Mouse (Mus musculus): ENCODE measurements around the gene Myog.
"Not testable (repeated sequence)": the region's sequence is repeated elsewhere in the genome, so short reads cannot be mapped to it uniquely, and the experiment has no call there.

Myog gene

DNA sequence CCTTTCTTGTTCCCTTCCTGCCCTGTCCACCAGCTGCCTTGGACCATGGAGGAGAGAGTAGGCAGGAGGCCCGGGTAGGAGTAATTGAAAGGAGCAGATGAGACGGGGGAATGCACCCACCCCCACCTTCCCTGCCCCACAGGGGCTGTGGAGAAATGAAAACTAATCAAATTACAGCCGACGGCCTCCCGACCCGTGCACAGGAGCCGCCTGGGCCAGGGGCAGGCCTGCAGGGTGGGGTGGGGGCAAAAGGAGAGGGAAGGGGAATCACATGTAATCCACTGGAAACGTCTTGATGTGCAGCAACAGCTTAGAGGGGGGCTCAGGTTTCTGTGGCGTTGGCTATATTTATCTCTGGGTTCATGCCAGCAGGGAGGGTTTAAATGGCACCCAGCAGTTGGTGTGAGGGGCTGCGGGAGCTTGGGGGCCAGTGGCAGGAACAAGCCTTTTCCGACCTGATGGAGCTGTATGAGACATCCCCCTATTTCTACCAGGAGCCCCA is at the start of gene Myog:
Gene Myog (plus strand): TSS at position 392 of the 502 bp plus-strand sequence.
- DNase-seq: no peak

DNA sequence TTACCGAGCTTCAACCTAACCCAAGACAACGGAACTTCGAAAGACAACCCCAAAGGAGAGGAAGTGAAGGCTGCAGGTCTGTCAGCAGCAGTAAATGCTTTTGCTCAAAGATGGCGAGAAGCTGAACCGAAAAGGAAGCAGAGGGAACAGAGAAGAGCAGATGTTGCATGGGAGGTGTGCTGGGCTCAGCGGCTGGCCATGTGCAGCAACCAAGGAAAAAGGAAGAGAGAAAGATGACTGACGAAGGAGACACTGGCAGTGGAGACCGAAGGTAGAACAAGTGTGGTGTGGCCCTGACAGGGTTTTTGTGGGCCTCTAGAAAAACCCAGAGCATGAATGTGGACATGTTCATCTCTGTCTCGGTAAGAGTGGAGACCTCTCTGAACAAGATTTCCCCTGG is 49.1 kb upstream of the Myog start:
- DNase-seq: no peak

DNA sequence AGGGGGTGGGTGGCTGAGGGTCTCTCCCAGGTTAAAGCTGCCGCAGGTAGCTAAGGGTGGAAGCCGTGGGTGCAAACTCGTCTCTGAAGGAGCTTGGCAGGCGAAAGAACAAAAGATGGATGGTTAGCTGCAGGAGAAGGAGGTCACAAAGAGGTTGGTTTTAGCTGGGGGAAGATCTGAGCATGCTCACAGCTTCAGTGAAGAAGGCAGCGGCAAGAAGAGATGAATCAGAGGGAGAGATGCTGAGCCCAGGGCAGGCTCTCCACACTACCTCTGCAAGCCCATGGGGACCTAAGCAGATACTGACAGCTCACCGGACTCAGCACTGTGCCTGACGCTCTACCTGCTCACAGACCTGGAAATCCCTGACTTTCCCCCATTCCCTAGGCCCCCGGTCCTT is 48.5 kb upstream of the Myog start:
- no peak for DNase-seq

DNA sequence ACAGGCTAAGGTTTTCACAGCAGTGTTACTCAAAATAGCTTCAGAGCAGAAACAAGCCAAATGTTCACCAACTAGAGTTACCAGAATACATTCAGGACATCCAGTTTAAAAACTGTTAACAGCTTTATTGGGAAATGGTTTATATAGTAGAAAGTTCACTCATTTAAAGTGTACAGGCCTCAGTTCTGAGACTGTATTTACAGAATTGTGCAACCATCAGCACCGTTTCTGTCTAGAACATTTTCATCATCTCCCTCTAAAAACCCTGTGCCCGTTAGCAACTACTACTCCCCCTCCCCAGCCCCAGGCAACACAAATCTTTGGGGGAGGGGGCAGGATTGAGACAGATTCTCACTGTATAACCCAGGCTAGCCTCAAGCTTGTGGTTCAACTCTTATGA is 47.5 kb upstream of the Myog start:
- no peak for DNase-seq

DNA sequence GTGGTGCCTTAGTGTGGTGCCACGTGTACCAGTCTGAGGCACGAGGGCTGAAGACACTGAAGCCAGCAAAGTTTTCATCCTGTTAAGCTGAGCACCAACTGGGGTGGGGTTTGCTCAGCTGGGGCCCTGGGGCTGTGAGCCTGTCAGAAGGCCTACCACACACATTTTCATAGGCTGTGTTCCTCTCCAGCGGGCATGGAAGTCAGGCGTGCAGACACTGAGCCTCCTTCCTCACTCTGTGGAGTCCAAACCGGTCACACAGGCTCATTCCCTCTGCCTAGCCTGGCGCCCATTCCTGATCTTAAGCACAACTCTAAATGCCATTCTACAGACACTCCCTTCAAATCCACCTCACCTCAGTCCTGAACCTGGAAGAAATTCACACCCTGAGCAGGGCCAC is 46.3 kb upstream of the Myog start:
- no peak for DNase-seq

DNA sequence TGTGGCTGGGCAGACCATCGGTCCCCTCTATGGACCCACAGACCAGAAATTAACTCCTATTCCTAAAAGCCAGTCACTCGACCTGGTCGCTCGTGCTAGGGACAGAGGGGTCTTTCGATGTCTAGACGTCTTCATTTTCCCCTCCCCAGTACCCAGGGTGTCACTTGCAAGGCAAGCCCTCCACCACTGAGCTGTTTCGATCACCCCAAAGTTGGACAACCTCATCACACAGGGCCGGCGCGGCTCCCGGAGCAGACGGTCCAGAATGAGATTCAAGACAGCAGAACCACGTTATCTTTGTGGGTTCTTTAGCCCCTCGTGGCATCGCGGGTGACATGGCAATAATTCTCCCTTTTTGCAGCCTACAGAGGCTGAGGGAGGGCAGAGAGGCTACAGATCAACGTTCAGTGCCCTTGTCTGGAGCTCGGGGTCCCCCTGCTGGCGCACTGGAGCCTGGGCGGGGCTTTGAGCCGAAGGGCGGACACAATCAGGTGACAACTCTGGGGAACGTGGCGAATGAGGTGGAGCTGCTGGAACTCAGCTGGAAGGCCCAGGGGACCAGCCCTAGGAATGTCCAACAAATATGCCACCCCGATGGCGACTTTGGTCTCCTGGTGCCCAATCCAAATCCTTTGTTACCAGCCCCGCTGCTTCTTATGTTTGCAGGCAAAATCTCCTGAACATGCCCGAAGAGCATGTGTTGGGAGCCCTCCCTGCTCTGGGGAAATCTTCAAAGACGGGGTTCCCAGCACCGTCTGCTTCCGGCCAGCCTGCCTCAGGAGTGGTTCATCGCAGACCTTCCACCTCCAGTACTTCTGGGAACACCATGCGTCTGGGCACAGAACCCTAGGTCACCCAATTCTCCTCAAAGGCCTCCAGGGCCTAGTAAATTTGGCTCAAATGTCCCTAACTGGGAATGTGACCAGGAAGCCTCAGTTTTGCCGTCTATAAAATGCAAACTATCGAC is 45.6 kb upstream of the Myog start:
- peak; percentile 97 for DNase-seq

DNA sequence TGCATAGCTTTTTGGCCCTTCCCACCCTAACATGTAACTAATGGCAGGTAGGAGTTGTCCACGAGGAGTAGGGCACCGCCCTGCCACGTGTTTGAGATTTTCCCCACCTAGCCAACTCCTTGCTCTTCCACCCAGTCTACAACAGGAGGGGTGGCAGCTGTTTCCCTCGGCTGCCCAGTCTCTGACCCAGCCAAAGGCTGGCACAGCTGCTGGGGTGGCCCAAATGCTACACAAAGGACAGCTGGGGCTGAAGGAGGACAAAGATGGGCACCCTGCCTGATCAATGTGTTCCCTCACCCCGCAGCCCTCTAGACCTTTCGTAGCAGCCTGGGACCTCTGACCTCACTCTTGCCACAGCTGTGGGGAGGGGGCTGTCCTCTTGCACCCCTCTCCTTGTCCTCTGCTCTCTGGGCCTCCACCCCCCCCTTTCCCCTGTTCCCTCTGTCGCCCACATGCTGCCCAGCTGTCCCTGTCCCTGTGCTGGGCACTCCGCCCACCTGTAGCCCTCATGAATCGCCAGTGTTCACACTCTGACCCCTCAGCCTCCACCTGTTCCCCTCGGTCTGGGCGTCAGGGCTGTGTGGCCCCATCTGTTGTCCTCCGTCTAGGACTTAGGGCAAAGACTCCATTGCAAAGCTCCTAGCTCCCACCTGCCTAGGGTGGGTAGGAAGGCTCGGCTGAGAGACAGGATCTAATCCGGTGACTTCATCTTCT is 44.6 kb upstream of the Myog start:
- peak; percentile 90 for DNase-seq

DNA sequence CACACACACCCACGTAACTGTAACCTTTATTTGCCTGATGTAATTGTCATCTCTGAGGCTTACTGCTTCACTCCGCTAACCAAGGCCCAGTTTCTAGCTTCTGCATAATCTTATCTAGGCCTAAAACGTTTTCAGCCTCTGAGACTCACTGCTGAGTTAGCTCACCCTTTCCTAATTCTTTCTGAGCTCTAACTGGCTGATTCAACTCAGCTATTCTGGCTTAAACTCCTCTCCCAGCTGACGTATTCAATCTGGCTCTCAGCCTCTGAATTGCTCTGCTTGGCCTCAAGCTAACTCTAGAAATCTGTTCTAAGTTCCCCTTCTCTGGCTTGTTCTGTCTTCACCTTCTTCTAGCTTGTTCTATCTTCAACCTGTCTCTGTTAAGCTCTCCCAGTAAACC is 43.2 kb upstream of the Myog start:
- DNase-seq: peak; percentile 91

DNA sequence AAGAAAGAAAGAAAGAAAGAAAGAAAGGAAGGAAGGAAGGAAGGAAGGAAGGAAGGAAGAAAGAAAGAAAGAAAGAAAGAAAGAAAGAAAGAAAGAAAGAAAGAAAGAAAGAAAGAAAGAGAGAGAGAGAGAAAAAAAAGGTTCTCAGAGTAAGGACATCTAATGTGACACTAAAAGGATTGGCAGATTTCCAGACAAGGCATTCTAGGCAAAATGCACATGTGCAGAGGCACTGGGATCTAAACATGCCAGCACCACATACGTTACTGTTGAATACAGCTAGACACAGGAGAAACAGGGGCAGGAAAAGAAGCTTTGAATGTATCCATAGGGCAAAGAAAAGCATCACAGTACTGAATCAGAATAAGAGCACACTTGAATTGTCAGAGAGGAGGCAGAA is 40.1 kb upstream of the Myog start:
- not testable (repeated sequence) for DNase-seq

DNA sequence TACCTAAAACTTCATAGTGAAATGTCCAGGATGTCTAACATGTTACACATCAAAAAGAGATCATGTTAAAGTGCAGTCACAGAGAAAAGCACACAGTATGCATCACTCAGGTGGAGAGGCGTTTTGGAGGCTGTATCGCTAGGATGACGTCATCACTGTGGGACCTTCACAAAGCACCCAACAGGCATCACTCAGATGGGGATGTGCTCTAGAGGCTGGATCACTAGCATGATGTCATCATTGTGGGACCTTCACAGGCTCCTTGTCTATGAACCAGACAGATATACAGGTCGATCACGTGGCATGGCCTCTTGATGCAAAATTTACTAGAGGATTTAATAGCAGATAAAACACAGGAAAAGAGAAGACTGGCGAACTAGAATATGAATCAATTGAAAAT is 25.4 kb upstream of the Myog start:
- no peak for DNase-seq

DNA sequence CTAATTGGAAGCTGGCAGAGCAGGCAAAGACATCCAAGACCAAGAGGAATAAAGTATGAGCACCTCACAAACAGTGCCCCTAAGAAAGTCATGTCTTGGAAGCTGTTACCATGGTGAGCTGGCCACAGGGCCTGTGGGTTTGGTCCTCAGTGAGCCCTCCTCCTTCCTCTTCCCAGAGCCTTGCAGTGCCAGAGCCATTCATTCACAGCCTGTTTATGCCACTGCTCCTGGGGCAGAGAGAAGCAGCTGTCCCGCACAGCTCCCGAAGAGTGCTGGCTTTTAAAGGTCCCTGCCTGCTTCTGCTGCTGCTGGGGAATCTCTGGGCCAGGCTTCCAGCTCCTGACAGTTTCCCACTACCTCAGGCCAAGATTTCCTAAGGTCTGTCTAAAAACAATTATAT is 24.0 kb upstream of the Myog start:
- no peak for DNase-seq

DNA sequence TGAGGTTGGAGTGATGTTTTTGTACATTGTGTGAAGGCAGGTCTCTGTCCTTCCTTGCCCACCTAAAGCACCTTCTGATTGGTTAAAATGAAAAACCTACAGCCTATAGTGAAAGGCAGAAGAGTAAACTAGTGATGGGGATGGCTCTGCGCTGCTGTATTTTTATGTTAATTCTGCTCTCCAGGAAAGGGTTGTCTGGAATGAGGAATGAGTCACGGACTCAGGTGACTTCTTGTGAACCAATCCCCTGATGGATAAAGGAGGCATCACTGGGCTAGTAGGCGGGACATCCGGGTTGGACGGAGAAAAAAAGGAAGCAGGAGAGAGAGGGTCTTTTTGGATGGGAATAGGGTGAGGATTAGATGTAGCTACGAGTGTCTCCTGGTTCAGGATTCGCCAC is 19.8 kb upstream of the Myog start:
- no peak for DNase-seq

DNA sequence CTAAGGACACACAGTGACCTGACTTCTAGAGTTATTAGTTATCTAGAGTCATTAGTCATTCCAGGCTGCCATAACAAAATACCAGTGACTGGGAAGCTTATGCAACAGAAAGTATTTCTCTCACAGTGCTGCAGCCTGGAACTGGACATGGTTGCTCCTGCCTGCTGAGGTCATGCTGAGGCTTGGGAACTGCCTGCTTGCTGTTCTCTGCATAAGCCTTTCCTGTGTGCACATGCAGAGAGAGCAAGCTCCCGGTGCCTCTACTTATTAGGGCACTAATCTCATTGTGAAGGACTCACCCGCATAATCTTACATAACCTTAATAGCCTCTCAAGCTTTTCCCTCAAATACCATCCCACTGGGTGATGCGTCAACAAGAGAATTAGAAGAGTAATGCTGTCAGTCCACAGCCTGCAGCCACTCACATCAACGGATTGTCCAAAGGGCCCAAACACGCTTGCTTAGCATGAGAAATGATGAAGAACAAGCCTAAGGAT is 17.0 kb upstream of the Myog start:
- DNase-seq: no peak

DNA sequence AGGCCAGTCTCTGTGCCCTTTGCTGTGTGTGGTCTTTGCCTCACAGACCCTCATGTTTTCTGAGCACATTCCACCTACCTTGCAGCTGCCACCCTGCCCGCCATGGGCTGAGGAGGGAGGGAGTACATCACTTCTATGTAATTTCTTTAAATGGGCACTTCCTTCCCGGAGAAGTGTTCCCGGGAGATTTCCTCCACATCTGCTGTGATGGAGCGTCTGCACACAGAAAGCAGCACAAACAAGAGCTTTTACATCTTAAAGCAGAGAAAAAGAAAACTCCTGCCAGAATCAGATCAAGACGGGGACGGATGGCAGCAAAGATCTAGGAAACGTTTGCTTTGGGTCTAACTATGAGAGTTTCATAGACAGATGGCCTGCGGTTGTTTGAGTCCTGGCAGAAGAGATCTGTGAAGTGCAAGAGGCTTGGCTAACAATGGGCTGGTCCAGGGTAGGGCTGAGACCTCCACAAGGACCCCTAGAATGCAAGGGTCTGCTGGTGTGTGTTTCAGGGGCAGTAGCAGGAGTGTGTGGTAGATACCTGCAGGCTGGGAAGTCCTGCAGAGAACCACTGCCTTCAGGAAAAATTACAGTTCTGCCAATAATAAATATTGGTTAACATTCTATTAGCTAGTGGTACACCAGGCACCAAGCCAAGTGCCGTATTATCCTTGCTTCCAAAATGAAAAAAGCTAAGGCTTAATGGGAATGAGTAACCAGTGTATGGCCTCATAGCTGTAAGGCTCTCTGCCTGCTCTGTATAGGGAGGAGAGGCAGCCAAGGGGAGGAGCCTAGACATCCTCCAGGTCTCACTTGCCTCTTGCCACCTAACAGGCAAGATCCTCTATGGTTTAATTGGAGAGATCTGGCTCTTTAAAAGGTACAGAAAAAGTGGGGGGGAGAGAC is 16.0 kb upstream of the Myog start:
- DNase-seq: no peak

DNA sequence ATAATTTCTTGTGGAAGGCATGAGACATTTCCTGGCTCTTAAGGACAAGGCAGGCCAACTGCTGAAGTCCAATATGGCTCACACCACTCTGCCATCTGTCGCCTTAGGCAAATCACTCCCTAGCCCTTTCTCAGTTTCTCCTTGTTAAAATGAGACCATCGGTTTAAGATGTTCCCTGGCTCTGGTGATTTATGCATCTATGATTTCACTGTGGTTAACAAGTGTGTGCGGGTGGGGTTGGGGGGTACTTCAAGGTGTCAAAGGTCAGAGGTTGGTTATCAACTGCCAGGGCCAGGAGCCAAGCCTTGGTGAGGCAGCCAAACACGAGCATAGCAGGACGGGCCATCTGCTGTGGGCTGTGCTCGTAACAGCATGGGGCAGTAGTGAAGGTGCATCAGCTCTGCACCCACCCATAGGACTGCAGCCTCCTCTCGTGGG is 15.3 kb upstream of the Myog start:
- DNase-seq: no peak

DNA sequence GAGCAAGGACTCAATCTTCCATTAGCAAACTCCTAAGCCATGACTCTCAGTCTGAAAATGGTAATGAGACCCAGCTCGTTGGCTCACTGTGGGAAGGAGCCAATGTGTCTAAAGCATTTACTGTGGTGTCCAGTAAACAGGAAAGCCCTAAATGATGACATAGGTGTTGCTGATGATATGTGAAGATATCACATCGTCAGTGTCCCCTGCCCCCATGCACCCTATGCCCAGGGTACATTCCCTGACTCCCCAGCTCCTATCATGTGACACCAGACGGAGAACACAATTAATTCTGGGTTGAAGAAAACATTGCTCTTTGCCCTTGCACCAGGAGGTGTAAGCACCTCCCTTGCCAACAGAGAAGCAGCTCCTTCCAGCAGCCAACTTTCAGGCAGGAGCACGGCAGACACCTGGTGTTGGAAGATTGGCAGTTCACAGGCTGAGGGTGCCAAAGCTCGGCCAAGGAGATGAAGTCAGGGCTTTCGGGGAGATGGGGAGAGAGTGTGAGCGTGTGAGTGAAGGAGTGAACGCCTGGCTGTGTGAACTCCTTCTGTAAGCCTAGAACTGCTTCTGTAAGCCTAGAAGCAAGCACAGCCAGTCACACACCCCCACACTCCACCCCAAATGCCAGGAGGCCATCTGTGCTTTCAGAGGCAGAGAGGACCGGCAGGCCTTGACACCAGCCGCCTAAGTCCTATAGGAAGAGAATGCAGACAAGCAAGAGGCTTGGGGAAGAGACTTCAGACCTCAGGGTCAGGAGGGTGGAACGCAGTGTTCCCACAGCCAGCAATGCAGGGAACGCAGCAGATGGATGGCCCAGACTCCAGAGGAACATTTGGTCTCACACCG is 13.9 kb upstream of the Myog start:
- DNase-seq: peak; percentile 93

DNA sequence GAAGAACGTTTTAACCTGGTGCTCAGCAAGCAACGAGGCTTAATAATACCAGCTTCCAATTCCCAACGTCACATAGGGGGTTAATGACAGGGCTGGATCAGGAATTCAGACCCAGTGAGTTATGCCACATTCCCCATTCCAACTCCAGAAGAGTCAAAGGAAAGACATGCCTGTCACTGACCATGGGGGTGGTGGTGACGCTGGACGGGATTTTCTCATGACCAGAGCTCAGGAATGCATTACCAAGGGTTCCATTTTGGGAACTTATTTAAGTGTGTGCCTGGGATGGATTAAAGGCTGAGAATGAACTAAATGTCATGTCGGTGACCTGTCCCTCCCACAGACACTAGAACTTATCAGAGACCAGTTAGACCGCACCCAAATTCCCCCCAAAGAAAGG is 13.0 kb upstream of the Myog start:
- no peak for DNase-seq

DNA sequence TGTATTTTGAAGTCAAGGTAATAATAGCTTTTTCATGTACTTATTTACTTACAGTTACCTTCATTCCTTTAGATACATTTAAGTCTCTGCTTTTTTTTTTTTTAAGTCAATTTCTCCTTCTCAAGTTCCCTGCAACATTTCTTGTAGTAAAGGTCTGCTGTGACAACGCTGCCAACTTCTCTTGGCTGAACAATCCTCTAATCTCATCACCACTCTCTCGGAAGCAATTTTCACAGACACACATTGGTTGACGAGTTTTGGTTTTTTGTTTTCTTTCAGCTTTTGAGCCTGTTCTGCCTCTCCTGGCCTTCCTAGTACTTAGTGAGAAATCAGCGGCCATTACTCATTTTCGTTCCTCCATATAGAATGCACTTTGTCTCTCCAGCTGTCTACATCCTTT is 9.6 kb upstream of the Myog start:
- DNase-seq: no peak

DNA sequence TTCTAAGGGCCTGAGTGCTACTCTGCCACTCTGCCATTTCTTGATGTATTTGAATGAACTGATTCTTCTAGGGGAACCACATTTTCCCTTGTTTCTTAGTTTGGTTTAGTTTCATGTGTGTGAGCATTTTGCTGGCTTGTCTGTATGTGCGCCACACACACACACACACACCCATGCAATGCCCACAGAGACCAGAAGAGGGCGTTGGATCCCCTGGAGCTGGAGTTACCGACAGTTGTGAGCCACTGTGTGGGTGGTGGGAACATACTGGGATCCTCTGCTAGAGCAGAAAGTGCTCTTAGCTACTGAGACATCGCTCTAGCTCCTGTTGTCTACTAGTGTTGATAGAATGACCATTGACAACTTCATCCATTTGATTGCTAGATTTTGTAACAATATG is 8.2 kb upstream of the Myog start:
- no peak for DNase-seq

DNA sequence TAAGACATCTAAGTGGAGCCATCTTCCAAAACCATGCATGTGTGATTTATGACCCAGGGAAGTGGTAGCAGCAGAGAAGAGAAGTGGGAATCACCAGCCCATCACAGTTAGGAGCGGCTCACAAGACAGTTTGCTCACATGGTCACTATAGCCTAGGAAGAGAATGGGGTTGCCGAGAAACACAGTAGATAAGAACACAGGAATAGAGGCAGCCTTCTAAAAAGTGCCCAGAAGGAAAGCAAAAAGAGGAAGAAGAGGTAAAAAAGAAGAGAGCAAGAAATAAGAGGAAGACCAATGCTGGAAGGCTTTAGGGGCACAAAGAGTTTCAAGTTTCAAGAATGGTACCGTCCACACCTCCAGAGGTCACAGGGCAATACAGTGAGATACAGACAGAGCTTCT is 7.4 kb upstream of the Myog start:
- no peak for DNase-seq

DNA sequence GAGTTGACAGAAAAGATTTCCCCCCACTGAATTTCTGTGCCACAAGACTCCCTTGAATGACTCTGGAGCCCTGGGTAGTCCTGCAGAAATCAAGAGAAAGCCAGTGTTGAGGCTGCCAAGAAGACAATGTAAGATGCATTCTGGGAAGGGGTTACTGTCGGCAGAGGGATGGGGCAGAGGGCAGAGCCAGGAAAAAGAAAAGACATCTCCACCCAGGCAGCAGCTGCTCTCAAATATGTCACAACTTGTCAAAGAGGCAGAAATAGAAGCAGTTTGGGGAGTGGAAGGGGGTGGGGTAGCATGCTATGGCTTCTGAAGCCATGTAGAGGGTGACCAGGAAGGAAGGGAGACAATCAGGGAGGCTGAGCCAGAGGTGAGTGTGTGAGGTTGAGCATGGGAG is 6.7 kb upstream of the Myog start:
- no peak for DNase-seq
